Mouse (Mus musculus): ENCODE measurements around the gene Atp2b4.

The Atp2b4 gene

DNA sequence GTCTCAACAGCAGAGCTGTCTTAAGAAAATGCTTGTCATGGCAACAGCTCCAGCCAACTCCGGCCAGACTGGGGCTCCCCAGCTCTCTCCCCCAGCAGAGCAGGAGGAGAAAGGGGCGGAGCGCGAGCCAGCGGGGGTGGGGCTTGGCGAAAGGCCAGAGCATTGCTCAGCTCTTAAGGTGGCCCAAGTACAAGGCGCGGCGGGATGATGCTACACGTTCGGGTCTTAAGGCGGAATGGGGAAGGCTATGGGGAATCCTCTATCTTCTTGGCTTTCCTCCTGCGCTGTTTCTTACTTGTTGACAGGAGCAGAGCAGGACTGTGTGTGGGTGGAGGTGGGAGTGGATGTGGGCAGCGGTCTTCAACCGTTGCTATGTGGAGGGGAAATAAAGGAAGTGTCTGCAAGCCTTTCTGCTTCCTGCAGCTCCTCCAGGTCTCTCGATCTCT, at the start of gene Atp2b4:
Gene Atp2b4 (minus strand): TSS at position 94 of the 446 bp plus-strand sequence.
- peak; percentile 97 for DNase-seq

- no peak for DNase-seq
Measured at GRCm38 (mm10) chr1:133844734-133845133, 43.9 kb upstream of the Atp2b4 start.

- no peak for DNase-seq
Measured at GRCm38 (mm10) chr1:133843900-133844299, 43.1 kb upstream of the Atp2b4 start.

GRCm38 (mm10) chr1:133843370-133843769, 42.5 kb upstream of the Atp2b4 start:
- no peak for DNase-seq

GRCm38 (mm10) chr1:133842074-133842725, 41.4 kb upstream of the Atp2b4 start:
- peak; percentile 47 for DNase-seq

GRCm38 (mm10) chr1:133841171-133841926, 40.5 kb upstream of the Atp2b4 start:
- no peak for DNase-seq

GRCm38 (mm10) chr1:133840530-133840929, 39.7 kb upstream of the Atp2b4 start:
- no peak for DNase-seq

GRCm38 (mm10) chr1:133834309-133834708, 33.5 kb upstream of the Atp2b4 start:
- no peak for DNase-seq

DNA sequence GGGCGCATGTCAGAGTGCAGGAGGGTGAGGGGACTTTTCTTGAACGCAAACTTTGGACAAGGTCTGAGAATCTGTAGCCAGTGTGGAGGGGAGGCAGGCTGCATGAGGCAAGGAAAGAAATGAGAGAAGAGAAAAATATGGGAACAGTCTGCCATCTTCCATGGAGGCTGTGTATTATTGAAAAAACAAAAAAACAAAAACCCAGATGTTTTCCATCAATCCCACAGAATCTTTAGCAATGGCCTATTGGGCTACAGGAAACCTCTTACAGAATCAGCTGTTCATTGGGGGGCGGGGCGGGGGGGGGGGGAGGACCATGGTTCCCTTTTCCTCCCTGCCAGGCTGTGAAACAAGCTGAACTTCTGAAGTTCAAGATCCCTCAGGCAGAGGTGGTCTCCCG, 31.9 kb upstream of the Atp2b4 start:
- DNase-seq, result no peak

DNA sequence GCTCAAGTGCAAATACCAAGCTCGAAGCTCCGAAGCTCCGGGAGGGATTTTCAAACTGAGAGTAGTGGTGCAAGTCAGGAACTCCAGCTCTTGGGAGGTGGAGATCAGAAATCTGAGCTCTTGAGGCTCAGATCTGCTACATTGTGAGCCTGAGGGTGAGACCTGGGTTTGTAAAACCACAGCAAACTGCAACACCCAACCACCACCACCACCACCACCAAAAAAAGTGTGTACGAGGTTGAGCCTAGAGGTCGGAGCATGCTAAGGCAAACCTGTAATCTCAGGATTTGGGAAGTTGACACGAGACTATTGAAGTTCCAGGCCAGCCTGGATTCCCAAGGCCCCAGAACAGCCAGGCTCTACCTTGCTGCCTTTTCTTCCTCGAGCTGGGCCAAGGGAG, 25.4 kb upstream of the Atp2b4 start:
- DNase-seq, result no peak

DNA sequence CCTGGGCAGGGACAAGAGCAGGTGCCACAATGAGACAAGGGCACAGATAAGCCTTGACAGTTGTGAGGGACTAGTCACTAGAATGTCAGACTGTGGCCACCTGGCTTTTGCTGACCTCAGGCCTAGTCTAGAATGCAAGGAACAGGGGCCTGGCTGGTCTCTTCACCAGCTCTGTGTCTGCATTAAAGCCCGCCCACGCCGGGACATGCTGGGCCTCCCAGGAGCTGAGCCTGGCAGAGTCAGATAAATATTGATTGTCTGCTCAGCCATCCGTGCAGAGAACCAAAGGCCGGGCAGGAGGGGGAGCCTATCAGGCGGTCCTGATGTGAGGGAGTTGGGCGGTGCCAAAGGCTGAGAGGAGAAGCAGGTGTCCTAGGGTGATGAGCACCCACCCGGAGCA, 24.7 kb upstream of the Atp2b4 start:
- DNase-seq, result no peak

- no peak for DNase-seq
Measured at GRCm38 (mm10) chr1:133825140-133825539, 24.3 kb upstream of the Atp2b4 start.

DNA sequence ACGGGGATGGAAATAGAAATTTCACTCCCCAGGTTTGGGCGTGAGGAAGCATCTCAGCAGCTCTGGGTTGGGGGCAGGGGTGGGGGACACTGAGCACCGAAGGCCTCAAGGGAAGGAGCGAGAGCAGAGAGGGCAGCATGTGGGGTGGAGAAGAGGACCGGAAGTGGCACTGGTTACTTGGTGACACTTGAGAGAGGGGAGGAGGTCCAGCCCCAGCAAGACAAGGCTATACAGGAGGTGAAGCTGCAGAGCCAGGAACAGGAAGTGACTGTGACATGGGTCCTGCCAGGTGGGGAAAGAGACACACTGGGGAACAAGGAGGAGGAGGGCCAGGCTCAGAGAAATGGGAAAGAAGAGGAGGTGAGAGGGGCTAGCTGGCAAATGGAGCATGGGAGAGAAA, 20.3 kb upstream of the Atp2b4 start:
- DNase-seq, result no peak

GRCm38 (mm10) chr1:133820100-133820499, 19.3 kb upstream of the Atp2b4 start:
- no peak for DNase-seq

- no peak for DNase-seq
Measured at GRCm38 (mm10) chr1:133818531-133818930, 17.7 kb upstream of the Atp2b4 start.

GRCm38 (mm10) chr1:133815747-133816491, 15.1 kb upstream of the Atp2b4 start:
- DNase-seq, result no peak

DNA sequence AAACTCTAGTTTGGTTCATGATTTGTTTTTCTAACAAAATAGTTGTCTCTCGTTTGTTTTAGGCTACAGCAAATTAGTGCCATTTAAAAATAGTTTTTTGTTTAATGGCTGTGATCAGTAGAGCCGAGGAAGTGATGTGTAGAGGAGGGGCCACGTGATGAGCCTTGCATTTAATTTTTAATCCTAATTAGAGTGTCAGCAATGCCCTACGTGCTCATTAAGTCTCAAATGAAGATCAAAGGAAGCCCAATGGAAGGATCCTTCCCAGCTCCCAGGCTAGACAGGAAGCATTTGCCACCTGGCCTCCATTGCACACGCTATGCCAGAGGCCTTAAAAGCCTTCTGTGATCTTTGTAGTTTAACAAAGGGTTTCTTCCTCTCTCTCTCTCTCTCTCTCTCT, 8.5 kb upstream of the Atp2b4 start:
- no peak for DNase-seq

DNA sequence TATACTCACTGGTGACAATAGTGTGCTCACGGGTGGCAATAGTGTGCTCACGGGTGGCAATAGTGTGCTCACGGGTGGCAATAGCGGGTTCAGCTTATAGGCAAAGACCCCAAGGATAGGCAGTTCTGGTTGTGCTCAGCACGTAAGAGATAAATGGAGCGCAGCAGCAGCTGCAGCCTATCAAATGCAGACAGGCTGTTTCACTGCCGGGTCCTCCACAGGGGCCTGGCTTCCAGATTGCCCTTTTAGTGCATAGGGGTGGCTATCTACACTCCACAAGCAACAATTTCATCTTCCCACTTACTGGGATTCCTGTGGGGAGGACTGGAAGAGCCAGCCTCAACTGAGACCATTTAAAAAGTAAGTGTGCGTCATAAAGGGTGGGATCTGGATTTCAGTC, 7.2 kb upstream of the Atp2b4 start:
- no peak for DNase-seq

DNA sequence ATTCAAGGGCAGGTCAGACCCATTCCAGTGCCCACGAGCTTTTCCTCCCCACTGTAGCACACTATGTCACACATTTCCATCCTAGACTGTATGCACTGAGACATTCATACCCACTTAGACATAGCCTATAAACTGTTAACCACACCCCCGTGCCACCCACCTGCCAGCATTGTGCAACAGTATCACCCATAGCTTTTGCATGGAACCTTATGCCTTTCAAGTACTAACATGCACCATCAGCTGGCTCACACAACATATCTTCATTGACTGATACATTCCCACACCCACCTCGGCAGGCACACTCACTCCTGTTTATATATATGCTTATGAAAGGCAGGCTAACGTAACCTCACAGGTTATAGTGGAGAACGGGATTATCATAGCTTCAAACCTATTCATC, 902 bp upstream of the Atp2b4 start:
- no peak for DNase-seq

DNA sequence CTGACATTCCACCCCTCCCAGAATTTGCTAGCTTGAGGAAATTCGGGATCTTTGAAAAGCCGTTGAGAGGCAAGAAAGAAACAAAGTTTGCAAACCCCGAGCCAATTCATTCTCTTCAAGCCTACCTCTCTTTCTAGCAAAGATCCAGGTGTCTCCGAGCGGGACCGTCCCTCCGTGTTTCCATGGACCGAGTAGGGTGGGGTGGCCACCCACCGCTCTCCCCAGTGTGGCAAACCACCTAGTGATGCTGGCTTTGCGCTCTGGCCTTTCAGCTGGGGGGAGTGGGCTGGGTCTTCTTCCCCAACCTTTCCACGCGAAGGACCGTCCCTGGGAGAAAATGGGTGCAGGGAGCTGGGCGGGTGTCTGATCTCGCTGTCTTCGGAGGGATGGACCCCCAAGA, 329 bp downstream of the Atp2b4 start:
- no peak for DNase-seq

GRCm38 (mm10) chr1:133799686-133800445, 975 bp downstream of the Atp2b4 start:
- peak; percentile 35 for DNase-seq

- no peak for DNase-seq
Measured at GRCm38 (mm10) chr1:133798821-133799415, 1.9 kb downstream of the Atp2b4 start.
